Mouse (Mus musculus) MEL (cell line): ENCODE measurements around the gene Axl. TPM values are rescaled to one million over a fixed set of nuclear protein-coding genes. Genes with fewer than 3 reads are reported as not detected.

Experiments used
- DNase-seq: peaks from one replicate; pipeline ENCODE4 v3.0.0; 2011; ENCODE audit warnings: low read depth, low spot score
- H3K27ac ChIP-seq: 2 replicates; pipeline ENCODE4 v1.5.1; 2012; ENCODE audit warnings: low read depth, mild to moderate bottlenecking, control low read depth, low read length, moderate library complexity; ENCODE audit not compliant: control insufficient read depth
- H3K27me3 ChIP-seq, 2 experiments: fragments of 150-350 bp in 1 of 2; sonication (generic) in 1 of 2; 2 replicates each; pipeline ENCODE4 v1.6.1; 2012; ENCODE audit warnings: low read length in 2 of 2, mild to moderate bottlenecking in 2 of 2, improper control_type of control experiment in 1 of 2, moderate library complexity in 1 of 2; ENCODE audit not compliant: insufficient read depth in 2 of 2, control insufficient read depth in 1 of 2
- H3K36me3 ChIP-seq, 2 experiments: 2 replicates each; pipeline ENCODE4 v1.6.1; 2012 to 2014; ENCODE audit warnings: low read length in 2 of 2, improper control_type of control experiment in 1 of 2, inconsistent platforms in 1 of 2, mild to moderate bottlenecking in 1 of 2; ENCODE audit not compliant: insufficient read depth in 2 of 2, control insufficient read depth in 1 of 2
- H3K4me1 ChIP-seq, 2 experiments: fragments of 150-350 bp in 1 of 2; sonication (generic) in 1 of 2; 2 replicates each; pipeline ENCODE4 v1.6.1; 2012; ENCODE audit warnings: low read length in 2 of 2, improper control_type of control experiment in 1 of 2, mild to moderate bottlenecking in 1 of 2; ENCODE audit not compliant: insufficient read depth in 2 of 2, control insufficient read depth in 1 of 2
- H3K4me3 ChIP-seq, 2 experiments: fragments of 150-350 bp in 1 of 2; sonication (generic) in 1 of 2; 2 replicates each; pipeline ENCODE4 v1.5.1; 2012; ENCODE audit warnings: low read depth in 2 of 2, low read length in 2 of 2, mild to moderate bottlenecking in 2 of 2, moderate library complexity in 2 of 2, control low read depth in 1 of 2, improper control_type of control experiment in 1 of 2; ENCODE audit not compliant: control insufficient read depth in 1 of 2, insufficient read depth in 1 of 2
- H3K79me2 ChIP-seq: 2 replicates; pipeline ENCODE4 v1.6.1; 2012; ENCODE audit warnings: mild to moderate bottlenecking, low read length, moderate library complexity; ENCODE audit not compliant: control insufficient read depth, poor library complexity, insufficient read depth
- H3K9ac ChIP-seq: 2 replicates; pipeline ENCODE4 v1.6.1; 2012; ENCODE audit warnings: low read depth, mild to moderate bottlenecking, control low read depth, low read length, moderate library complexity; ENCODE audit not compliant: control insufficient read depth, poor library complexity, severe bottlenecking
- H3K9me3 ChIP-seq: fragments of 150-350 bp; sonication (generic); replicated peaks from 2 replicates; pipeline ENCODE4 v1.6.1; 2012; ENCODE audit warnings: mild to moderate bottlenecking, low read length, improper control_type of control experiment, moderate library complexity; ENCODE audit not compliant: insufficient read depth
- BHLHE40 ChIP-seq: IDR thresholded peaks from 2 replicates; pipeline ENCODE4 v1.6.1; 2012; ENCODE audit warnings: low read depth, mild to moderate bottlenecking, inconsistent platforms, low read length, improper control_type of control experiment, borderline replicate concordance
- CHD2 ChIP-seq: IDR thresholded peaks from 2 replicates; pipeline ENCODE4 v1.6.1; 2011; ENCODE audit warnings: low read length, improper control_type of control experiment
- CTCF ChIP-seq, 3 experiments: IDR thresholded peaks in 2 of 3; conservative IDR thresholded peaks in 1 of 3; 2 replicates each; pipeline ENCODE4 v1.5.1; 2011 to 2012; ENCODE audit warnings: low read length in 3 of 3, low read depth in 2 of 3, mild to moderate bottlenecking in 2 of 3, improper control_type of control experiment in 1 of 3, inconsistent platforms in 1 of 3, mixed read lengths in 1 of 3, moderate library complexity in 1 of 3; ENCODE audit not compliant: control insufficient read depth in 1 of 3, insufficient read depth in 1 of 3, poor library complexity in 1 of 3, severe bottlenecking in 1 of 3
- E2F4 ChIP-seq: IDR thresholded peaks from 2 replicates; pipeline ENCODE4 v1.6.1; 2011; ENCODE audit warnings: low read depth, low read length, improper control_type of control experiment, borderline replicate concordance
- ELF1 ChIP-seq: IDR thresholded peaks from 2 replicates; pipeline ENCODE4 v1.6.1; 2014; ENCODE audit warnings: low read depth, mild to moderate bottlenecking, inconsistent platforms, low read length, improper control_type of control experiment, moderate library complexity
- EP300 ChIP-seq, 2 experiments: IDR thresholded peaks; 2 replicates each; pipeline ENCODE4 v1.6.1; 2011; ENCODE audit warnings: improper control_type of control experiment in 2 of 2, low read length in 2 of 2, low read depth in 1 of 2, mild to moderate bottlenecking in 1 of 2
- ETS1 ChIP-seq: IDR thresholded peaks from 2 replicates; pipeline ENCODE4 v1.6.1; 2012; ENCODE audit warnings: low read depth, mild to moderate bottlenecking, inconsistent platforms, low read length, improper control_type of control experiment, moderate library complexity
- GATA1 ChIP-seq: IDR thresholded peaks from 2 replicates; pipeline ENCODE4 v1.6.1; 2011; ENCODE audit warnings: low read depth, low read length, improper control_type of control experiment
- MAFK ChIP-seq: IDR thresholded peaks from 2 replicates; pipeline ENCODE4 v1.6.1; 2011; ENCODE audit warnings: low read depth, mild to moderate bottlenecking, low read length, improper control_type of control experiment, borderline replicate concordance
- MAZ ChIP-seq: IDR thresholded peaks from 2 replicates; pipeline ENCODE4 v1.6.1; 2012; ENCODE audit warnings: low read depth, mild to moderate bottlenecking, inconsistent platforms, low read length, improper control_type of control experiment
- MEF2A ChIP-seq: IDR thresholded peaks from 2 replicates; pipeline ENCODE4 v1.6.1; 2014; ENCODE audit warnings: low read depth, mild to moderate bottlenecking, inconsistent platforms, low read length, improper control_type of control experiment; ENCODE audit not compliant: poor library complexity, insufficient replicate concordance, severe bottlenecking; ENCODE audit errors: extremely low read depth
- MXI1 ChIP-seq: IDR thresholded peaks from 2 replicates; pipeline ENCODE4 v1.6.1; 2011; ENCODE audit warnings: mild to moderate bottlenecking, low read depth, low read length, improper control_type of control experiment
- MYC ChIP-seq: IDR thresholded peaks from 2 replicates; pipeline ENCODE4 v1.6.1; 2011; ENCODE audit warnings: low read depth, mild to moderate bottlenecking, low read length, improper control_type of control experiment, moderate library complexity
- NELFE ChIP-seq: IDR thresholded peaks from 2 replicates; pipeline ENCODE4 v1.6.1; 2011; ENCODE audit warnings: low read depth, low read length, improper control_type of control experiment
- POLR2AphosphoS5 ChIP-seq: IDR thresholded peaks from 2 replicates; pipeline ENCODE4 v1.6.1; 2012; ENCODE audit warnings: low read depth, borderline replicate concordance, mild to moderate bottlenecking, inconsistent platforms, low read length, moderate library complexity, mixed read lengths
- RAD21 ChIP-seq: IDR thresholded peaks from 2 replicates; pipeline ENCODE4 v1.6.1; 2011; ENCODE audit warnings: mild to moderate bottlenecking, low read depth, low read length, improper control_type of control experiment
- SIN3A ChIP-seq: IDR thresholded peaks from 2 replicates; pipeline ENCODE4 v1.6.1; 2012; ENCODE audit warnings: low read length, improper control_type of control experiment, inconsistent platforms
- TAL1 ChIP-seq: IDR thresholded peaks from 2 replicates; pipeline ENCODE4 v1.6.1; 2012; ENCODE audit warnings: mild to moderate bottlenecking, inconsistent platforms, low read length, moderate library complexity, mixed read lengths
- TCF12 ChIP-seq: IDR thresholded peaks from 2 replicates; pipeline ENCODE4 v1.6.1; 2014; ENCODE audit warnings: low read depth, mild to moderate bottlenecking, inconsistent platforms, low read length, improper control_type of control experiment, moderate library complexity
- UBTF ChIP-seq: IDR thresholded peaks from 2 replicates; pipeline ENCODE4 v1.6.1; 2012; ENCODE audit warnings: low read depth, mild to moderate bottlenecking, inconsistent platforms, low read length, improper control_type of control experiment, moderate library complexity, borderline replicate concordance; ENCODE audit not compliant: insufficient read depth
- USF2 ChIP-seq, 2 experiments: IDR thresholded peaks; 2 replicates each; pipeline ENCODE4 v1.6.1; 2011 to 2012; ENCODE audit warnings: improper control_type of control experiment in 2 of 2, low read length in 2 of 2, borderline replicate concordance in 1 of 2, inconsistent platforms in 1 of 2, low read depth in 1 of 2, mild to moderate bottlenecking in 1 of 2; ENCODE audit not compliant: insufficient read depth in 1 of 2
- polyA plus RNA-seq, 2 experiments: library from polyadenylated mRNA; stranded (reverse) in 1 of 2; unstranded in 1 of 2; fragments of >175 nt in 1 of 2; fragments of >200 nt in 1 of 2; gene quantifications; 2 replicates each; pipeline versions ENCODE4 v1.2.1 to v1.2.4; 2012; ENCODE audit warnings: low replicate concordance in 2 of 2, low read depth in 1 of 2; ENCODE audit not compliant: insufficient read length in 2 of 2, insufficient read depth in 1 of 2, missing spikeins in 1 of 2
- total RNA-seq: library from RNA; depleted of rRNA; stranded (reverse); fragments of 300-350 nt; gene quantifications from 2 replicates; pipeline ENCODE4 v1.2.3, GENCODE M21; 2012

Gene Axl
- total and polyA plus RNA-seq, 3 experiments = 0.19 TPM; not detected in 2

- no peak for TF ChIP-seq MAFK
- no peak for TF ChIP-seq ELF1
These were observed 16.3 kb upstream of the Axl start (continued) for GRCm38 (mm10) chr7:25804792-25805191.

- Histone ChIP-seq H3K27me3 (no peaks in the 10 kb centered on the region), H3K9me3 (no peaks in the 10 kb centered on the region), H3K79me2 (no peaks in the 10 kb centered on the region), H3K4me1 (no peaks in the 10 kb centered on the region), H3K9ac (no peak overlapping the region), H3K36me3 (no peaks in the 10 kb centered on the region), H3K27ac (no peak overlapping the region), H3K4me3 (no peak overlapping the region)
- DNase-seq = no peak
- TF ChIP-seq MAFK (no peak), MYC (no peak), ELF1 (no peak), SIN3A (no peak), POLR2AphosphoS5 (no peak), USF2 (IDR thresholded peaks at IDR 0.05; ENCODE audit: borderline replicate concordance in 1 of 2, insufficient read depth in 1 of 2, low read depth in 1 of 2, low read length in 2 of 2) (no peak), TAL1 (no peak), E2F4 (no peak)
These were observed 15.0 kb upstream of the Axl start for GRCm38 (mm10) chr7:25803460-25803859.

- no peak overlapping the region for H3K27ac ChIP-seq
- H3K4me3 ChIP-seq = no peak overlapping the region
- H3K36me3 ChIP-seq = no peaks in the 10 kb centered on the region
- DNase-seq = no peak
- no peaks in the 10 kb centered on the region for H3K4me1 ChIP-seq
- no peaks in the 10 kb centered on the region for H3K27me3 ChIP-seq
- no peak overlapping the region for H3K9ac ChIP-seq
- H3K79me2 ChIP-seq = no peaks in the 10 kb centered on the region
- TF ChIP-seq CHD2 (no peak), CTCF (IDR thresholded peaks at IDR 0.05 in 2 of 3, conservative IDR thresholded peaks at IDR 0.05 in 1 of 3; ENCODE audit: control insufficient read depth in 1 of 3, insufficient read depth in 1 of 3, low read depth in 2 of 3, low read length in 3 of 3, poor library complexity in 1 of 3, severe bottlenecking in 1 of 3) (no peak), MEF2A (no peak), MYC (no peak), SIN3A (no peak), ELF1 (no peak), TCF12 (no peak), RAD21 (no peak), UBTF (no peak), MAZ (no peak), GATA1 (no peak), USF2 (IDR thresholded peaks at IDR 0.05; ENCODE audit: borderline replicate concordance in 1 of 2, insufficient read depth in 1 of 2, low read depth in 1 of 2, low read length in 2 of 2) (no peak), BHLHE40 (no peak), NELFE (no peak), MXI1 (no peak), MAFK (no peak), ETS1 (no peak), EP300 (IDR thresholded peaks at IDR 0.05; ENCODE audit: low read depth in 1 of 2, low read length in 2 of 2) (no peak)
- H3K9me3 ChIP-seq = no peaks in the 10 kb centered on the region
These were observed 14.0 kb upstream of the Axl start for GRCm38 (mm10) chr7:25802241-25803125.
